Mouse (Mus musculus): Measurements from ENCODE around the gene Sh3tc1. TPM values are rescaled to one million over a fixed set of nuclear protein-coding genes. Genes with fewer than 3 reads are reported as not detected.

The Sh3tc1 gene
- polyA plus RNA-seq, 1 experiment from 2014 or later = 10.4 TPM

Other genes starting within 250 kb of the Sh3tc1 start
- gene Cpz, start 214.3 kb downstream of the Sh3tc1 start, polyA plus RNA-seq (2016; fragmentation: Nextera tagmentation; extraction: Ambion mirVana) = 5.8 and 6.0 TPM in 2 replicates
- 5.1 and 5.7 TPM in 2 replicates for gene Trmt44, start 164.9 kb downstream of the Sh3tc1 start, polyA plus RNA-seq (2016; fragmentation: Nextera tagmentation; extraction: Ambion mirVana)
- 10.6 and 12.4 TPM in 2 replicates for gene Acox3, start 156.9 kb downstream of the Sh3tc1 start, polyA plus RNA-seq (2016; fragmentation: Nextera tagmentation; extraction: Ambion mirVana)
- gene Htra3, start 60.2 kb downstream of the Sh3tc1 start, polyA plus RNA-seq (2016; fragmentation: Nextera tagmentation; extraction: Ambion mirVana) = 4.3 and 4.8 TPM in 2 replicates
- 3.8 and 3.9 TPM in 2 replicates for gene Ablim2, start 17.9 kb upstream of the Sh3tc1 start, polyA plus RNA-seq (2016; fragmentation: Nextera tagmentation; extraction: Ambion mirVana)
- 30.5 and 33.1 TPM in 2 replicates for gene Afap1, start 153.3 kb upstream of the Sh3tc1 start, polyA plus RNA-seq (2016; fragmentation: Nextera tagmentation; extraction: Ambion mirVana)